Mouse (Mus musculus): ENCODE results near the gene Slc51b. TPM values are rescaled to one million over a fixed set of nuclear protein-coding genes. Genes with fewer than 3 reads are reported as not detected.

Slc51b gene
- polyA plus RNA-seq, 1 experiment from 2014 or later = not detected

- Histone ChIP-seq H3K4me2 (peak overlapping the region; percentile 57), H3K9me3 (ENCODE audit: control insufficient read depth, low read length) (no peaks in the 10 kb centered on the region), H3K27me3 (replicated peaks; ENCODE audit: control insufficient read depth, insufficient read depth, low read length) (peaks cover 50% of the 10 kb centered on the region), H3K36me3 (ENCODE audit: control insufficient read depth, insufficient read depth, low read length) (no peaks in the 10 kb centered on the region), H3K4me3 (ENCODE audit: low read depth, low read length) (peak overlapping the region; percentile 44), H3K27ac (ENCODE audit: low read depth, low read length) (no peak overlapping the region), H3K9ac (ENCODE audit: low read depth, low read length) (no peak overlapping the region; the same call in 1 of the 2 replicates), H3K4me1 (replicated peaks; ENCODE audit: control insufficient read depth, insufficient read depth, low read length) (no peaks in the 10 kb centered on the region)
- DNase-seq (ENCODE audit: low spot score) (peak; percentile 40), ATAC-seq (replicated peaks; ENCODE audit: low FRiP score) (no peak)
- 14% methylated on average over 96 of the region's 96 CpGs for WGBS
Measured at GRCm38 (mm10) chr9:65390752-65391612, 31.8 kb downstream of the Slc51b start.

- H3K9me3 ChIP-seq (ENCODE audit: control insufficient read depth, low read length) = no peaks in the 10 kb centered on the region
- H3K27ac ChIP-seq (ENCODE audit: low read depth, low read length) = no peak overlapping the region
- 33% methylated on average over 8 of the region's 8 CpGs for WGBS
- no peak overlapping the region for H3K9ac ChIP-seq (ENCODE audit: low read depth, low read length)
- no peak for ATAC-seq (replicated peaks; ENCODE audit: low FRiP score)
- H3K4me3 ChIP-seq (ENCODE audit: low read depth, low read length) = no peak overlapping the region
- H3K27me3 ChIP-seq (replicated peaks; ENCODE audit: control insufficient read depth, insufficient read depth, low read length) = peaks cover 31% of the 10 kb centered on the region
- no peaks in the 10 kb centered on the region for H3K4me1 ChIP-seq (replicated peaks; ENCODE audit: control insufficient read depth, insufficient read depth, low read length)
- no peaks in the 10 kb centered on the region for H3K36me3 ChIP-seq (ENCODE audit: control insufficient read depth, insufficient read depth, low read length)
- H3K4me2 ChIP-seq = no peak overlapping the region
- DNase-seq (ENCODE audit: low spot score) = peak; percentile 38
Measured at GRCm38 (mm10) chr9:65386373-65387140, 36.2 kb downstream of the Slc51b start.

GRCm38 (mm10) chr9:65384276-65384675, 38.5 kb downstream of the Slc51b start:
- no peaks in the 10 kb centered on the region for H3K4me1 ChIP-seq (replicated peaks; ENCODE audit: control insufficient read depth, insufficient read depth, low read length)
- no peak overlapping the region for H3K4me3 ChIP-seq (ENCODE audit: low read depth, low read length)
- 55% methylated on average over 3 of the region's 3 CpGs for WGBS
- H3K27me3 ChIP-seq (replicated peaks; ENCODE audit: control insufficient read depth, insufficient read depth, low read length) = peaks cover 8% of the 10 kb centered on the region
- H3K9ac ChIP-seq (ENCODE audit: low read depth, low read length) = no peak overlapping the region
- ATAC-seq (replicated peaks; ENCODE audit: low FRiP score) = no peak
- H3K9me3 ChIP-seq (ENCODE audit: control insufficient read depth, low read length) = no peaks in the 10 kb centered on the region
- no peak overlapping the region for H3K27ac ChIP-seq (ENCODE audit: low read depth, low read length)
- DNase-seq (ENCODE audit: low spot score) = no peak
- no peak overlapping the region for H3K4me2 ChIP-seq
- H3K36me3 ChIP-seq (ENCODE audit: control insufficient read depth, insufficient read depth, low read length) = no peaks in the 10 kb centered on the region

- Histone ChIP-seq H3K4me1 (replicated peaks; ENCODE audit: control insufficient read depth, insufficient read depth, low read length) (no peaks in the 10 kb centered on the region), H3K4me2 (no peak overlapping the region), H3K27ac (ENCODE audit: low read depth, low read length) (no peak overlapping the region), H3K9me3 (ENCODE audit: control insufficient read depth, low read length) (no peaks in the 10 kb centered on the region), H3K4me3 (ENCODE audit: low read depth, low read length) (no peak overlapping the region), H3K9ac (ENCODE audit: low read depth, low read length) (no peak overlapping the region), H3K36me3 (ENCODE audit: control insufficient read depth, insufficient read depth, low read length) (no peaks in the 10 kb centered on the region), H3K27me3 (replicated peaks; ENCODE audit: control insufficient read depth, insufficient read depth, low read length) (0 out of 2 replicates have a peak, but pooled peaks cover 2% of the 10 kb centered on the region)
- WGBS = 60% methylated on average over 3 of the region's 3 CpGs
- ATAC-seq (replicated peaks; ENCODE audit: low FRiP score) (no peak), DNase-seq (ENCODE audit: low spot score) (no peak)
Measured at GRCm38 (mm10) chr9:65382751-65383097, 40.0 kb downstream of the Slc51b start.

GRCm38 (mm10) chr9:65382031-65382750, 40.6 kb downstream of the Slc51b start:
- Histone ChIP-seq H3K27me3 (replicated peaks; ENCODE audit: control insufficient read depth, insufficient read depth, low read length) (0 out of 2 replicates have a peak, but pooled peaks cover 2% of the 10 kb centered on the region), H3K4me3 (ENCODE audit: low read depth, low read length) (no peak overlapping the region), H3K9ac (ENCODE audit: low read depth, low read length) (no peak overlapping the region), H3K27ac (ENCODE audit: low read depth, low read length) (no peak overlapping the region), H3K4me1 (replicated peaks; ENCODE audit: control insufficient read depth, insufficient read depth, low read length) (no peaks in the 10 kb centered on the region), H3K9me3 (ENCODE audit: control insufficient read depth, low read length) (no peaks in the 10 kb centered on the region), H3K36me3 (ENCODE audit: control insufficient read depth, insufficient read depth, low read length) (no peaks in the 10 kb centered on the region), H3K4me2 (no peak overlapping the region)
- DNase-seq (ENCODE audit: low spot score) (no peak), ATAC-seq (replicated peaks; ENCODE audit: low FRiP score) (no peak)
- 69% methylated on average over 6 of the region's 6 CpGs for WGBS

- Histone ChIP-seq H3K27ac (ENCODE audit: low read depth, low read length) (no peak overlapping the region), H3K4me1 (replicated peaks; ENCODE audit: control insufficient read depth, insufficient read depth, low read length) (no peaks in the 10 kb centered on the region), H3K27me3 (replicated peaks; ENCODE audit: control insufficient read depth, insufficient read depth, low read length) (0 out of 2 replicates have a peak, but pooled peaks cover 2% of the 10 kb centered on the region), H3K9me3 (ENCODE audit: control insufficient read depth, low read length) (no peaks in the 10 kb centered on the region), H3K9ac (ENCODE audit: low read depth, low read length) (no peak overlapping the region), H3K36me3 (ENCODE audit: control insufficient read depth, insufficient read depth, low read length) (no peaks in the 10 kb centered on the region), H3K4me2 (no peak overlapping the region), H3K4me3 (ENCODE audit: low read depth, low read length) (no peak overlapping the region)
- ATAC-seq (replicated peaks; ENCODE audit: low FRiP score) = no peak
- WGBS = 77% methylated on average over 4 of the region's 4 CpGs
- no peak for DNase-seq (ENCODE audit: low spot score)
Measured at GRCm38 (mm10) chr9:65381017-65381590, 41.7 kb downstream of the Slc51b start.

- Histone ChIP-seq H3K36me3 (ENCODE audit: control insufficient read depth, insufficient read depth, low read length) (no peaks in the 10 kb centered on the region), H3K4me3 (ENCODE audit: low read depth, low read length) (no peak overlapping the region), H3K27me3 (replicated peaks; ENCODE audit: control insufficient read depth, insufficient read depth, low read length) (no peaks in the 10 kb centered on the region), H3K4me1 (replicated peaks; ENCODE audit: control insufficient read depth, insufficient read depth, low read length) (no peaks in the 10 kb centered on the region), H3K4me2 (no peak overlapping the region), H3K27ac (ENCODE audit: low read depth, low read length) (no peak overlapping the region), H3K9me3 (ENCODE audit: control insufficient read depth, low read length) (no peaks in the 10 kb centered on the region), H3K9ac (ENCODE audit: low read depth, low read length) (no peak overlapping the region)
- 84% methylated on average over 9 of the region's 9 CpGs for WGBS
- ATAC-seq (replicated peaks; ENCODE audit: low FRiP score) = no peak
- no peak for DNase-seq (ENCODE audit: low spot score)
Measured at GRCm38 (mm10) chr9:65375163-65375934, 47.4 kb downstream of the Slc51b start.

Measured in liver, embryonic 11.5 days (tissue).